Mouse (Mus musculus): Measurements from ENCODE around the gene Trim63. TPM values are rescaled to one million over a fixed set of nuclear protein-coding genes. Genes with fewer than 3 reads are reported as not detected.
"Not testable (repeated sequence)": the region's sequence is repeated elsewhere in the genome, so short reads cannot be mapped to it uniquely, and the experiment has no call there.

Trim63 gene
- 100 to 1,000 TPM; 164 to 261 (median 195) TPM for total RNA-seq (2022)

GRCm38 (mm10) chr4:134314876-134315275, at the start of gene Trim63:
Trim63 (plus strand) TSS chr4:134315120.
- peak; percentile 56 for DNase-seq (ENCODE audit: low spot score)

GRCm38 (mm10) chr4:134265860-134266585, 48.9 kb upstream of the Trim63 start:
- no peak for DNase-seq (ENCODE audit: low spot score)

DNA sequence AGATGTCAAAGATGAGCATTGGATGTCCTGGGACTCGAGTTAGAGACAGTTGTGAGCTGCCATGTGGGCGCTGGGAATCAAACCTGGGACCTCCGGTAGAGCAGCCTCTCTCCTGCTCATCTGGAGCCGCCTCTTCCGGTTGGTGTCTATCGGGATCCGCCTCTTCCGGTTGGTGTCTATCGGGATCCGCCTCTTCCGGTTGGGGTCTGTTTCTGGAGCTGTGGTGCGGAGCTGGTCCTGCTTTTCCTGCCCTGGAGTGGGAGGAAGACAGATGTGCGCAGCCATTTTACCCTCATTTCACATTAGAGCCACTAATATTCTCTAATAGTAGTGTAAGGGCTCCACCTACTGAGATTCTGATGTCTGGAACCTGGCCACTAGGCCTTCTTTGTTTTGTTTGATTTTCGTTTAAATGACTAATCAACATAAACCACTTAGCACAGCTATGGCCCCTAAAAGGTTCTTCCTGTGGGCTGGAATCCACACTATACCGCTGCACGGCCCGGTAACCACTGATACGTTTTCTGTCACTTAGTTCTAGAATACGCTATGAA, 46.7 kb upstream of the Trim63 start:
- DNase-seq (ENCODE audit: low spot score) = peak; percentile 35

- not testable (repeated sequence) for DNase-seq (ENCODE audit: low spot score)
Measured at GRCm38 (mm10) chr4:134269622-134270021, 45.3 kb upstream of the Trim63 start.

DNA sequence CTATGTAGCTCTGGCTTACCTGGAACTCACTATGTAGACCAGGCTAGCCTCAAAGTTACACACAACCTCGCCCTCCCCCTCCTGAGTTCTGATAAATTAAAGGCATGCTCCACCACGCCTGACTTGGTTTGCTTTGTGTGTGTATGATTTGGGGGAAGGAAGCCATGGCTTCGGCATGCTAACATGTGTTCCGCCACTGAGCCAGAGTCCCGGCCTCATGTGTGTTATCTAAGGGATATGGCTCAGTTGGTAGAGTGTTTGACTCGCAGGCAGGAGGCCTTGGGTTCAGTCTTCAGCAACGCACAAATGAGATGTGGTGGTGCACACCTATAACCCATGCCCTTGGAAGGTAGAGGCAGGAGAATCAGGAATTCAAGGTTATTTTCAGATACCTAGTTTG, 42.9 kb upstream of the Trim63 start:
- DNase-seq (ENCODE audit: low spot score) = no peak

DNA sequence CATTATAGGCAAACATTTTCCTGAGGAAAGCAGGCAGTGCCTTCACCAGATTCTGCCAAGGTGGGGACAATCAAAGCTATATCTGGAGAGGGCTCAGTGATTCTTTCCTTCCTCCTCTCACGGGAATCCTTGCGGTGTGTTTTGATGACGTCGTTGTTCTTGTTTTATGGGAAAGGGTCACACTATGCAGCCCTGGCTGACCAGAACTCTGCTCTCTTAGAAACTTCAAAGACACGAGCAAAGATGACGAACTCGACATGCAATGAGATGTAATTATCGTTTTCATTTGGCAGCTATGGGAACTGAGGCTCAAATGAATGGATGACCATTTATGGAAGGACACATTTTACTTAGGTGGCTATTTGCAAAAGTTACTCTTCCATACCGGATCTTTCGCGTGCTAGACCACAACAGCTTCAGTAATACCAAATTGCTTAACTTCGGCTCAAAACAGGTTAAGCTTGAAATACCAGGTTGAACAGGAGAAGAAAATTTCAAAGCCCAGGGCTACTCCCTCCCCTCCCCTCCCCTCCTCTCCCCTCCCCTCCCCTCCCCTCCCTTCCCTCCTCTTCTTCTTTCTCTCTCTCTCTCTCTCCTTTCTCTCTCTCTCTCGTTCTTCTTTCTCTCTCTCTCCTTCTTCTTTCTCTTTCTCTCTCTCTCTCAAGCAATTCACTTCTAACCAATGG, 42.0 kb upstream of the Trim63 start:
- DNase-seq (ENCODE audit: low spot score) = no peak

DNA sequence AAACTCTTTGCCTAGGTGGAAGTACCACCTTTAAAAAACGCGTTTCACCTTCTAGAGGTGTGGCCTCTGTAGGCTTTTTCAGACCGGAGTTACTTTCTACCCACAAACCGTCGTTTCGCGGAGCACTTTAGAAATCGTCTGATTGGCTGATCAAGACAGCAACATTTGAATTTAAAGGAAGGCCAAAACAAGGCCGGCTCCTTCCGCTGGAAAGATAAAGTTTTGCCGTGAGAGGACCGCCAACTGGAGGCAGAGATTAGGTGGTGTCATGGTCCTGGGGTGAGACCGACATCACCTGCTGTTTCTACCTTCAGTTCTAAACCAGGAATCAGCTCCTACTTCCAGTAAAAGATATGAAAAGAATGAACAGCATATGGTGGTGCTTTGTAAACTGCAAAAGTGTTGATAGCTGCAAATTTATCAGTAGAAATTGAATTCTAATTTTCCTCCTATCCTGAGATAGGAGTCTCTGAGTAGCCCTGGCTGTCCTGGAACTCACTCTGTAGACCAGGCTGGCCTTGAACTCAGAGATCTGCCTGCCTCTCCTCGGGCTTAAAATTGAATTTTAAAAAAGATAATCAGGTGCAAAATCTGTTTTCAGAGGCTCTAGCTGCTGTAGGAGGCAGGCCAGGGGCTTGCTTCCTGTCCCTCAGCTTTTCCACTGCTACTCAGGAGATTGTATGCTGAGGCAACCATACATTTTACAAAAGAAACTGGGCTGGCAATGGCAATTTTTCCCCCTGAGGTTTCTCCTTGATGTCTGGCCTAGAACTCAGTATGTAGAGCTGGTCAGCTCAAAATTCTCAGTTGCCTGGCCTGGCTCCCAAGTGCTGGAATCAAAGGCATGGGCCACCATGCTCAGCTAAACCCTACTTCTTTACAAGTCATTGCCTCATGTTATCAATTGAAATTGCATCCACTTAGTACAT, 41.2 kb upstream of the Trim63 start:
- no peak for DNase-seq (ENCODE audit: low spot score)

- no peak for DNase-seq (ENCODE audit: low spot score)
Measured at GRCm38 (mm10) chr4:134284942-134285341, 30.0 kb upstream of the Trim63 start.

DNA sequence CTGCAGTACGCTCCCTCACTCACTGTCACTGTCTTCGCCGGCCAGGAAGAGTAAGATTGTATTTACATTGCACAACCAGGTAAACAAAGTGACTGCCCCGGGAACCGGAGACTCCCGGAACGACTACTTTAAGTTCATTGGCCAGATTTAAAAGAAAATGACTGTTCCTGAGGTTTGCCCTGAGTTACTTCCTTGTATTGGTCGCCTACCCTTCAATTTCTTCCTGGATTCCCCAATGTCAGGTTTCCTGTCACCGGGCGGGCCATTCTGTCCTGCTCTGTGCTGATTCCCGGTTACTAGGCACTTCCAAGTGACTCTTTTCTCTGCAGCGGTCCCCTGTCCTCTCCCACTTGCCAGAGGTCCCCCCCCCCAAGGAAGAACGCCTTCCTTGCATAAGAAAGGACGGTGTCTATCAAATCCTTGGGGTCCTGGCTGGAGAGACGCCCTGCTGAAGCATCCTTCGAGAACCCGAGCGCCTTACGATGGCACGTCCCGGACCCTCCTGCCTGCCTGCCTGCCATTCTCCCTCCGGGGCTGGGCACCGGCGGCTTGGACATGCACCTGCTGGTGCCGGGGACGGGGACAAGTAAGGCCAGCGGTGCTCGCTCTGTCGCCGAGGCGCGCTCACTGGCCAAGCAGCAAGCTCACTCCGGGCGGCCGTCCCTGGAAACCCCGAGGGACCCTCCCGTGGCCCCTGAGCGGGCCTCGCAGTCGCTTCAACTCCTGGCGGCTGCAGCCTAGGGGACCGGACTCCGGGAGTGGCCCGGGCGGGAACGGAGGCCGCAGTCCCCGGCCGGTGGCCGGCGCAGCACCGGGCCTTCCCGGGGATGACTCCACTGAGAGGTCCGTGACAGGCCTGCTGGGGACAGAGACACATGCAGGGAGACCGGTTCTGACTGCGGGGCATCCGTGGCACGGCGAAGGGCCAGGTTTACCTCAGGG, 28.4 kb upstream of the Trim63 start:
- DNase-seq (ENCODE audit: low spot score) = no peak

- peak; percentile 93 for DNase-seq (ENCODE audit: low spot score)
Measured at GRCm38 (mm10) chr4:134287168-134287564, 27.8 kb upstream of the Trim63 start.

DNA sequence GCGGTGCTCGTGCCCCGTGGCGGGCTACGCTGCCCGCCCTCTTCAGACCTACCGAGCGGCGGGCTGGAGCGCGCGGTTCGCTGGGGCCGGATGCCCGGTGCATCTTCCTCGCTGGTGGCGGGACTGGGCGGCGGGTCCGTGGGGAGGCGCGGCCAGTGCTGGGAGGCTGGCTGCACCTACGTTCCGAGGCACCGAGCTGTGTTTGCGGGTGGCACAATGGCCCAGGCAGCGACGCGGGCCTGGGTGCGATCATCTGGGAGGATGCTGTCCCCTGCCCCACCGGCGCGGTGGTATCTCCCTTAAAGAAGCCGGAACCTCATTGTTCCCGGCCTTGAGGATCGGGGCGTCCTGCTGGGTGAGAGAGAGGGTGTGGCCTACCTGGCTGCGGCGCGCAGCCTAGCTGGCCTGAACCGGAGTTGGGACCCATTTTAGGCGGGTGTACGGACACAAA, 27.3 kb upstream of the Trim63 start, which contains the start of gene Pdik1l:
Gene Pdik1l (minus strand): TSS at position 321 of the 451 bp plus-strand sequence.
- peak; percentile 63 for DNase-seq (ENCODE audit: low spot score)

- no peak for DNase-seq (ENCODE audit: low spot score)
Measured at GRCm38 (mm10) chr4:134288397-134289256, 26.3 kb upstream of the Trim63 start.

DNA sequence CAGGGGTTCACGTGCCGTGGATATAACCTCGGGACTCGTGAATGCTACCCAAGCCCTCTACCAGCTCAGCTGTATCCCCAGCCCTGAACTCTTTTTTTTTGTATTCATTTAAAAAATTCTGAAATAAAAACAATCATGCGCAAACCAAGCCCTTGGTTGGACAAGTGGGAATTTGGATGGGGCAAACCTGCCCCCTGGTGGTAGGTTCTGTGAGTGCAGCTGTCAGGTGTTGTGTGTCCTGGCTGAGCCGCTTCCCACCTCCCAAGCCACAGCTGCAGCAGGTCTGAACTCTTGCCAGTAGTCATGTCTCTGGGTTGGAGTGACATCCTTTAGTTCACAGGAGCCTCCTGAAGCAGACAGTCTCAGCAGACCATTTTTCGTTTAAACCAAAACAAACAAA, 22.9 kb upstream of the Trim63 start:
- DNase-seq (ENCODE audit: low spot score) = peak; percentile 65

- DNase-seq (ENCODE audit: low spot score) = no peak
Measured at GRCm38 (mm10) chr4:134293061-134293691, 21.7 kb upstream of the Trim63 start.

- peak; percentile 59 for DNase-seq (ENCODE audit: low spot score)
Measured at GRCm38 (mm10) chr4:134293692-134294163, 21.2 kb upstream of the Trim63 start.

GRCm38 (mm10) chr4:134296096-134296495, 18.8 kb upstream of the Trim63 start:
- not testable (repeated sequence) for DNase-seq (ENCODE audit: low spot score)

- DNase-seq (ENCODE audit: low spot score) = no peak
Measured at GRCm38 (mm10) chr4:134296523-134296922, 18.4 kb upstream of the Trim63 start.

DNA sequence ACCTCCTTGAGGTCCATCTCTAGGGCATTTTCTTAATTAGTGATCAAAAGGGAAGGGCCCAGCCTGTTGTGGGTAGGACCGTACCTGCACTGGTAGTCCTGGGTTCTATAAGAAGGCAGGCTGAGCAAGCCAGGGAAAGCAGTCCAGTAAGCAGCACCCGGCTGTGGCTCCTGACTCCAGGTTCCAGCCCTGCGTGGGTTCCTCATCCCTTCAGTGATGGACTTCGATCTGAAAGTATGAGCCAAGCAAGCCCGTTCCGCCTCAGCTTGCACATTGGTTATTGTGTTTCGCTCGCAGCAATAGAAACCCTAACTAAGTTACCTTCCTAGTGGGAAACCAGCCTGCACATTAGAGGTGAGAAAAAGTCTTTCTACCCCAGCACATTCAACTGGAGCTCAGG, 17.6 kb upstream of the Trim63 start:
- no peak for DNase-seq (ENCODE audit: low spot score)

Data from heart, adult 8-10 months (tissue).